Mouse (Mus musculus) cerebellum, adult (tissue): ENCODE data around the gene Rrnad1.

Experiments used
- ATAC-seq: cut with Nextera tagmentation; 2 replicates; pipeline ENCODE4 v1.9.2; 2017; ENCODE audit warnings: mild to moderate bottlenecking, moderate library complexity, mixed read lengths; ENCODE audit not compliant: insufficient number of reproducible peaks, low FRiP score, low TSS enrichment

Rrnad1 gene

GRCm38 (mm10) chr3:87930078-87930795, at the start of gene Rrnad1, which contains the start of gene Isg20l2:
Gene Rrnad1 (minus strand): TSS chr3:87930717.
Gene Isg20l2 (plus strand): TSS chr3:87930314.
- ATAC-seq = peak; percentile 92

- no peak for ATAC-seq
Measured at GRCm38 (mm10) chr3:87980085-87980484, 49.6 kb upstream of the Rrnad1 start.

GRCm38 (mm10) chr3:87979493-87979892, 49.0 kb upstream of the Rrnad1 start:
- ATAC-seq = no peak

GRCm38 (mm10) chr3:87974381-87974987, 44.0 kb upstream of the Rrnad1 start:
- ATAC-seq = no peak

GRCm38 (mm10) chr3:87973593-87974380, 43.3 kb upstream of the Rrnad1 start:
- no peak for ATAC-seq

- ATAC-seq = no peak
Measured at GRCm38 (mm10) chr3:87972776-87973175, 42.3 kb upstream of the Rrnad1 start.

- ATAC-seq = no peak
Measured at GRCm38 (mm10) chr3:87972203-87972664, 41.7 kb upstream of the Rrnad1 start.

- ATAC-seq = no peak
Measured at GRCm38 (mm10) chr3:87971489-87972202, 41.1 kb upstream of the Rrnad1 start.

- no peak; the same call in 1 of the 2 replicates for ATAC-seq
Measured at GRCm38 (mm10) chr3:87970939-87971488, 40.5 kb upstream of the Rrnad1 start, which contains the start of gene Nes. Gene Nes (plus strand): TSS chr3:87971078.

- no peak for ATAC-seq
Measured at GRCm38 (mm10) chr3:87970184-87970938, 39.8 kb upstream of the Rrnad1 start.

- ATAC-seq = peak; percentile 83
Measured at GRCm38 (mm10) chr3:87960586-87961191, 30.2 kb upstream of the Rrnad1 start.

- ATAC-seq = no peak
Measured at GRCm38 (mm10) chr3:87960191-87960585, 29.7 kb upstream of the Rrnad1 start.

GRCm38 (mm10) chr3:87959371-87959770, 28.9 kb upstream of the Rrnad1 start:
- no peak for ATAC-seq

- ATAC-seq = no peak
Measured at GRCm38 (mm10) chr3:87958967-87959366, 28.4 kb upstream of the Rrnad1 start.

- ATAC-seq = no peak
Measured at GRCm38 (mm10) chr3:87958476-87958875, 28.0 kb upstream of the Rrnad1 start.

- ATAC-seq = no peak
Measured at GRCm38 (mm10) chr3:87958056-87958455, 27.5 kb upstream of the Rrnad1 start.

GRCm38 (mm10) chr3:87952440-87952839, 21.9 kb upstream of the Rrnad1 start:
- no peak for ATAC-seq

- no peak for ATAC-seq
Measured at GRCm38 (mm10) chr3:87951946-87952345, 21.4 kb upstream of the Rrnad1 start.

- ATAC-seq = no peak
Measured at GRCm38 (mm10) chr3:87949955-87950515, 19.5 kb upstream of the Rrnad1 start.
